Mouse (Mus musculus): ENCODE data around the gene Prpmp5. TPM values are rescaled to one million over a fixed set of nuclear protein-coding genes. Genes with fewer than 3 reads are reported as not detected.

The Prpmp5 gene
- not detected for polyA plus RNA-seq (2014; fragmentation: Illumina TruSeq; extraction: RNeasy Lipid Tissue Mini Kit (QIAGEN cat#74804))

GRCm38 (mm10) chr6:132314657-132315056 is at the start of gene Prpmp5:
Gene Prpmp5 (minus strand): TSS chr6:132314757.

GRCm38 (mm10) chr6:132364034-132364433 is 49.5 kb upstream of the Prpmp5 start, which contains the start of gene Gm8882:
Gene Gm8882 (minus strand): TSS chr6:132364134.

Other genes starting within 250 kb of the Prpmp5 start
- not detected for gene Prb1, start 104.2 kb downstream of the Prpmp5 start, polyA plus RNA-seq (2014; fragmentation: Illumina TruSeq; extraction: RNeasy Lipid Tissue Mini Kit (QIAGEN cat#74804))
- gene Gm8882, start 49.4 kb upstream of the Prpmp5 start, polyA plus RNA-seq (2014; fragmentation: Illumina TruSeq; extraction: RNeasy Lipid Tissue Mini Kit (QIAGEN cat#74804)) = not detected

Measured in ovary, adult 10 weeks (tissue).